Mouse (Mus musculus) heart, postnatal 0 days (tissue): Measurements from ENCODE around the gene Homer2.

Experiments used
- CTCF ChIP-seq: IDR thresholded peaks from 2 replicates; pipeline ENCODE4 v1.5.1; 2016; ENCODE audit warnings: antibody characterized with exemption, control low read depth, low read depth
- EP300 ChIP-seq: IDR thresholded peaks from 2 replicates; pipeline ENCODE4 v1.6.1; 2016; ENCODE audit warnings: antibody characterized with exemption, low read depth

DNA sequence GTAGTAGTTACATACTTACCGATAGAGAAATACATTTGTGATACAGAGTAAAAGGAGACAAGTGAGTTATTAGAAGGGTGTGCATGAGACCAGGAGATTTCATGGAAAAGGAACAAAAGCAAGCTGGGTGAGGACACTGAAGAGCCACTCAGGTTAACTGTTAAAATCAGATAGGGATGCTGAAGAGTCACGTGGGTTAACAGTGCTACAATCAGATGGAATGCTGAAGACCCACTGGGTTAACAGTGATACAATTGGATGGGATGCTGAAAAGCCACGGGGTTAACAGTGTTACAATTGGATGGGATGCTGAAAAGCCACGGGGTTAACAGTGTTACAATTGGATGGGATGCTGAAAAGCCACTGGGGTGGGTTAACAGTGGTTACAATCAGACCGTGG is 102.3 kb downstream of the Homer2 start:
- TF ChIP-seq CTCF: no peak
- TF ChIP-seq EP300: no peak
